Mouse (Mus musculus) liver, embryonic 12.5 days (tissue): ENCODE data around the gene Erbb3. TPM values are rescaled to one million over a fixed set of nuclear protein-coding genes. Genes with fewer than 3 reads are reported as not detected.
A peak's percentile ranks its signal among the peaks of the same experiment; 100 is the strongest.
"Not testable (repeated sequence)": the region's sequence is repeated elsewhere in the genome, so short reads cannot be mapped to it uniquely, and the experiment has no call there.

Experiments
- ATAC-seq: fragments of 200-750 bp; cut with Nextera tagmentation; 2 replicates; pipeline ENCODE4 v1.8.0; 2017; ENCODE audit warnings: moderate number of reproducible peaks, mild to moderate bottlenecking, moderate library complexity
- H3K27ac ChIP-seq: fragments of 300-500 bp; sonication (generic); 2 replicates; pipeline ENCODE4 v1.5.1; 2016; ENCODE audit warnings: mild to moderate bottlenecking
- H3K27me3 ChIP-seq: fragments of 300-500 bp; sonication (generic); replicated peaks from 2 replicates; pipeline ENCODE4 v1.6.1; 2016; ENCODE audit warnings: mild to moderate bottlenecking, moderate library complexity
- H3K36me3 ChIP-seq: fragments of 300-500 bp; sonication (generic); 2 replicates; pipeline ENCODE4 v1.6.1; 2016; ENCODE audit warnings: mild to moderate bottlenecking, moderate library complexity
- H3K4me1 ChIP-seq: fragments of 300-500 bp; sonication (generic); 2 replicates; pipeline ENCODE4 v1.6.1; 2016
- H3K4me2 ChIP-seq: fragments of 300-500 bp; sonication (generic); 2 replicates; pipeline ENCODE4 v1.6.1; 2016; ENCODE audit warnings: mild to moderate bottlenecking, moderate library complexity
- H3K4me3 ChIP-seq: fragments of 300-500 bp; sonication (generic); 2 replicates; pipeline ENCODE4 v1.5.1; 2016; ENCODE audit warnings: mild to moderate bottlenecking, moderate library complexity
- H3K9ac ChIP-seq: fragments of 300-500 bp; sonication (generic); 2 replicates; pipeline ENCODE4 v1.6.1; 2016; ENCODE audit warnings: mild to moderate bottlenecking, moderate library complexity
- H3K9me3 ChIP-seq: fragments of 300-500 bp; sonication (generic); replicated peaks from 2 replicates; pipeline ENCODE4 v1.6.1; 2016; ENCODE audit warnings: mild to moderate bottlenecking, moderate library complexity
- WGBS: fragments of 180-500 bp; shearing (Covaris S2); methylation state at CpG from one replicate; pipeline ENCODE4 v1.1.7; 2016; ENCODE audit not compliant: insufficient replicate concordance; 5-methylcytosine and 5-hydroxymethylcytosine counted together
- polyA plus RNA-seq: library from polyadenylated mRNA; unstranded; fragments of >200 nt; fragmentation: Nextera tagmentation; extraction: Ambion mirVana; gene quantifications from 2 replicates; pipeline ENCODE4 v1.2.1, GENCODE M21; 2016

Gene Erbb3
- polyA plus RNA-seq, 1 experiment from 2014 or later, result 1.8 TPM

DNA sequence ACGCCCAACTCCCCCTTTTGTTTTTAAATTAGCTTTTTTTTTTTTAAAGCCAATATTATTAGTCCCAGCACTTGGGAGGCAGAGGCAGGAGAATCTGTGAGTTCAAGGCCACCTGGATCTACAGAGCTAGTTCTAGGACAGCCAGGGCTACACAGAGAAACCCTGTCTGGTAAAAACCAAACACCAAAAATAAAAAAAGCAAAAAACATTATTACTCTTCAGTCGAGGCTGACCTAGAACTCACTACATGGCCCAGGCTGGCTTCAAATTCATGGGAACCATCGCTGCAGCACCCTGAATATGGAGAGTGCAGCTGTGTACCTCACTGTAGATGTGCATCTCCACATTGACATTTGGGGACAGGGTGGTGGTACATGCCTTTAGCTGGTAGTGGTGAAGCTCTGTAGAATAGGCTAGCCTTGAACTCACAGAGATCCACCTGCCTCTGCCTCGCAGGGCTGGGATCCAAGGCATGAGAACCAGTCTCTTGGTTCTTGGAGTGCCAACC is 33.7 kb upstream of the Erbb3 start:
- H3K4me2 ChIP-seq, H3K27ac ChIP-seq, H3K27me3 ChIP-seq, H3K9me3 ChIP-seq, H3K4me3 ChIP-seq, ATAC-seq, H3K9ac ChIP-seq: not testable (repeated sequence)
- WGBS, result 70% methylated on average over 4 of the region's 4 CpGs
- Histone ChIP-seq H3K4me1 (peaks cover 32% of the 10 kb centered on the region), H3K36me3 (peaks cover 32% of the 10 kb centered on the region)

DNA sequence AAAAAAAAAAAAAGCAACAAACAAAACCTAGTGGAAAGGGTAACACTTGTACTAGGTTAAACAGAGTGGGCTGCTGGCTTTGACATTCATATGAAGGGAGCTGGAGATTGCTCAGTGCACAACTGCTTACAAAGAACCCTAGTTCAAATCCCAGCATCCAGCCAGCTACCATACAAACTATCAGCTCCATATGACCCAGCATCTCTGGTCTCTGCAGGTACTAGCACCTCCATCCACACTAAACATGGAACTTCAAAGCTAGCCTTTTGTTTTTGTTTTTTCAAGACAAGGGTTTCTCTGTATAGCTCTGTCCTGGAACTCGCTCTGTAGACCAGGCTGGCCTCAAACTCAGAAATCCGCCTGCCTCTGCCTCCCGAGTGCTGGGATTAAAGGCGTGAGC is 33.2 kb upstream of the Erbb3 start:
- peaks cover 32% of the 10 kb centered on the region for H3K36me3 ChIP-seq
- no peak overlapping the region for H3K9ac ChIP-seq
- H3K27ac ChIP-seq, result no peak overlapping the region
- no peaks in the 10 kb centered on the region for H3K9me3 ChIP-seq
- H3K27me3 ChIP-seq, result no peaks in the 10 kb centered on the region
- no peak for ATAC-seq
- no peak overlapping the region for H3K4me2 ChIP-seq
- H3K4me1 ChIP-seq, result peaks cover 27% of the 10 kb centered on the region
- WGBS, result 67% methylated on average over 4 of the region's 4 CpGs
- no peak overlapping the region for H3K4me3 ChIP-seq

DNA sequence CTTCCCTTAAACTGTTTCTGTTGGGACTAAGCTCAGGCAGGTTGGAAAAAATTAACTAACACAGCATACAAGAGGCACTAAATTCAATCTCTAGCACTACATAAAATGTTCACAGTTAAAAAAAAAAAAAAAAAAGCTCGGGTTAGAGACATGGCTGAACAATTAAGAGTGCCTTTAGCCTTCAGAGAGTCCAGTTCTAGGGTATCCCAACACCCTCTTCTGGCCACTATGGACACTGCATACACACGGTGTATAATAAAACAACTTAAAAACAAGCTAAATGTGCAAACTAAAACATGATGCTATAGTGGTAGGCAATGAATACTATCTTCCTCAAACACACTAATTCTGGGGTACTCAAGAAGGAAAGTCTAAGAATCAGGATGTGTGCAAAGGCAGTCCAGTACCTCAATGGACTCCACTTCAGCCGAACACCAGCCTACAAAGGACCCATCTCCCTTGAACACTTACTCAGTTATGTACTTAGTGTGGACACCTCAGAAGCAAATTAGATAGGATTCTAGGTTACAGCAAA is 32.6 kb upstream of the Erbb3 start:
- 59% methylated on average over 3 of the region's 3 CpGs for WGBS
- H3K4me1 ChIP-seq, result peaks cover 21% of the 10 kb centered on the region

DNA sequence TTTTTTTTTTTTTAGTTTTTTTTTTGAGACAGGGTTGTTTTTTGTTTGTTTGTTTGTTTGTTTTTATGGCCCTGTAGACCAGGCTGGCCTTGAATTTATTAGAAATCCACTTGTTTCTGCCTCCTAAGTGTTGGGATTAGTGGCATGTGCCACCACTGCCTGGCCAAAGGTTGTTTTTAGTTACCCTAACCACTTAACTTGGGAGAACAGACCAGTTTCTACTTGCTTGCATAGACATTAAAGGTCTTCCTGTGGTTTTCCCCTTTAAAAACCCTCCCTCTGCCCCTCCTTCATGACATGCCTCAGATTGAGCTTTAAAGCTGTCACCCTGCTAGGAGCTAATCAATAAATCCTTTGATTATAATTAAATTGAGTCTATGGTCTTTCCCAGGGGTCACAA is 30.8 kb upstream of the Erbb3 start:
- H3K9me3 ChIP-seq, result no peaks in the 10 kb centered on the region
- no peak for ATAC-seq
- no peak overlapping the region for H3K27ac ChIP-seq
- no peak overlapping the region for H3K4me3 ChIP-seq
- H3K4me2 ChIP-seq, result no peak overlapping the region
- H3K9ac ChIP-seq, result no peak overlapping the region
- peaks cover 16% of the 10 kb centered on the region for H3K4me1 ChIP-seq
- H3K27me3 ChIP-seq, result no peaks in the 10 kb centered on the region
- peaks cover 27% of the 10 kb centered on the region for H3K36me3 ChIP-seq

More for the DNA sequence above, 32.6 kb upstream of the Erbb3 start:
- no peak for ATAC-seq
- Histone ChIP-seq H3K27ac (no peak overlapping the region), H3K9ac (no peak overlapping the region), H3K4me3 (no peak overlapping the region), H3K36me3 (peaks cover 32% of the 10 kb centered on the region), H3K4me2 (no peak overlapping the region), H3K27me3 (no peaks in the 10 kb centered on the region), H3K9me3 (no peaks in the 10 kb centered on the region)

DNA sequence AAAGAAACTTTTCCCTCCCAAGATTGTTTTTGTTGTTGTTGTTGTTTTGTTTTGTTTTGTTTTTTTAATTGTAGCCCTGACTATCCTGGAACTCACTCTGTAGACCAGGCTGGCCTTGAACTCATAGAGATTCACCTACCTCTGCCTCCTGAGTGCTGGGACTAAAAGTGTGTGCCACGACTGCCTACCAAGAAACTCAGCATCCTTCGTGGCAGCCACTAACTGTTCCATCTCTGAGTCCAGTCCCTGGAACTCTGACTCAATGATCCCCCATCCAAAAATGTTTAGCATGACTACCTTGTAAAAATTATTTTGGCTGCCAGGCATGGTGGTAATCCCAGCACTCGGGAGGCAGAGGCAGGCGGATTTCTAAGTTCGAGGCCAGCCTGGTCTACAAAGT is 29.7 kb upstream of the Erbb3 start:
- H3K4me1 ChIP-seq, H3K9me3 ChIP-seq, H3K4me2 ChIP-seq, H3K27me3 ChIP-seq, H3K4me3 ChIP-seq, H3K9ac ChIP-seq, H3K27ac ChIP-seq, ATAC-seq: not testable (repeated sequence)
- peaks cover 16% of the 10 kb centered on the region for H3K36me3 ChIP-seq
- 78% methylated on average over 5 of the region's 5 CpGs for WGBS

DNA sequence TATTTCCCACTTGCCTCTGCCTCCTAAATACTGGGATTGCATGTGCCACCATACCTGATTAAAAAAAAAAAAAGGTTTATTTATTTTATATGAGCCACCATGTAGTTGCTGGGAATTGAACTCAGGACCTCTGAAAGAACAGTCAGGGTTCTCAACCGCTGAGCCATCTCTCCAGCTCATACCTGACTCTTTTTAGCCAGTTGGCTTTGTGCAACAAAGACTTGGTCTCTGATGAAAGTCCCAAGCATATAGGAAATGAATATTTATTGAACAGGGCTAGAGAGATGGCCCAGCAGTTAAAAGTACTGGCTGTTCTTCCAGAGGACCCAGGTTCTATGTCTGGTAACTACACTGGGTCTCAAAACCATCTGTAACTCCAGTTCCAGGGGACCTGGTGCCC is 29.1 kb upstream of the Erbb3 start:
- Histone ChIP-seq H3K4me2 (no peak overlapping the region), H3K36me3 (peaks cover 10% of the 10 kb centered on the region), H3K27me3 (peaks cover 4% of the 10 kb centered on the region; the same call in 1 of the 2 replicates), H3K4me3 (no peak overlapping the region), H3K9ac (no peak overlapping the region), H3K9me3 (no peaks in the 10 kb centered on the region), H3K27ac (no peak overlapping the region), H3K4me1 (peaks cover 4% of the 10 kb centered on the region; the same call in 1 of the 2 replicates)
- no peak for ATAC-seq
- 65% methylated on average over 1 of the region's 1 CpGs for WGBS

DNA sequence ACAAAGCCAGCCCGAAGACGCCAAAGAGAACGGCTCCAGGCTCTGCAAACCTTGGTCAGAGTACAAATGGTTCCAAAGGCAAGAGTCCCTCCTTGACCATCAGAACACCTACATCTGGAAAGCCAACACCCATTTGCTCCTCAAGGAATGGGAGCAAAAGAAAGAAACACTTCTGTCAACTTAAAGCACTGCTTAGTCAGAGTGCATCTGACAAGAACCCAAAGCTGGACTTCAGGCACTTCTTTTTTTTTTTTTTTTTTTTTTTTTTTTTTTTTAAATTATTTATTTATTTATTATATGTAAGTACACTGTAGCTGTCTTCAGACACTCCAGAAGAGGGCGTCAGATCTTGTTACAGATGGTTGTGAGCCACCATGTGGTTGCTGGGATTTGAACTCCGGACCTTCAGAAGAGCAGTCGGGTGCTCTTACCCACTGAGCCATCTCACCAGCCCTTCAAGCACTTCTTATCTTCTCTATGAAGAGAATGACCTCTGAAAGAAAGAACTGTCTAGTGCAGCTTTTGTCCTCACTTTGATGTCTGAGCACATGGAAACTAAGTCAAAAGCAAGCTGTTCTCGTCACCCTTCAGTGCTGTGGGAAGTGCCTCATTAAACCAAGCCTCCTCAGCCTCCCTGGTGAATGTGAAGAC is 26.5 kb upstream of the Erbb3 start:
- 65% methylated on average over 6 of the region's 7 CpGs for WGBS
- H3K4me3 ChIP-seq, H3K36me3 ChIP-seq, H3K9ac ChIP-seq, ATAC-seq, H3K27ac ChIP-seq, H3K27me3 ChIP-seq, H3K4me2 ChIP-seq, H3K9me3 ChIP-seq: not testable (repeated sequence)
- H3K4me1 ChIP-seq, result peaks cover 10% of the 10 kb centered on the region

DNA sequence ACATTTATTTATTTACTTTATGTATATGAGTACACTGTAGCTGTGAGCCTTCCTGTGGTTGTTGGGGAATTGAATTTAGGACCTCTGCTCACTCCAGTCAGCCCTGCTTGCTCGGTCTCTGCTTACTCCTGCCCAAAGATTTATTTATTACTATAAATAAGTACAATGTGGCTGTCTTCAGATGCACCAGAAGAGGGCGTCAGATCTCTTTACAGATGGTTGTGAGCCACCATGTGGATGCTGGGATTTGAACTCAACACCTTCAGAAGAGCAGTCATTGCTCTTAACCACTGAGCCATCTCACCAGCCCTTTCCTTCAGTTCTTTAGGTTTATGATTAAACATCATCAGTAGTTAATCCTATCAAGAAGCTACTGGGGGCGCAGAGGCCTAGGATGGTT is 25.5 kb upstream of the Erbb3 start:
- no peak for ATAC-seq
- Histone ChIP-seq H3K9me3 (no peaks in the 10 kb centered on the region), H3K4me1 (peaks cover 10% of the 10 kb centered on the region), H3K27ac (no peak overlapping the region), H3K9ac (no peak overlapping the region), H3K36me3 (no peaks in the 10 kb centered on the region), H3K27me3 (peaks cover 4% of the 10 kb centered on the region; the same call in 1 of the 2 replicates), H3K4me3 (no peak overlapping the region), H3K4me2 (no peak overlapping the region)
- WGBS, result 53% methylated on average over 3 of the region's 3 CpGs

DNA sequence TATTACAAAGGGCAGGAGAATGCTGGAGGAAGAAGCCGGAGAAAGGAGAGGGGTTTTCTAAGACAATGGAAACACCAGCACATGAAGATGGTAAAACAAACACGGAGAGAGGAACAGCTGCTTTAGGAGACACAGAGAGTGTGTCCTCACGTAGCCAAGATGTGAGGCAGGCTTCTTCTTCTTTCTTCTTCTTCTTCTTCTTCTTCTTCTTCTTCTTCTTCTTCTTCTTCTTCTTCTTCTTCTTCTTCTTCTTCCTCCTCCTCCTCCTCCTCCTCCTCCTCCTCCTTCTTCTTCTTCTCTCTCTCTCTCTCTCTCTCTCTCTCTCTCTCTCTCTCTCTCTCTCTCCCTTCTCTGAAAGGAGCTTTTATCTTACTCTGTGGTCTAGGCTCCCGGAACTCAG is 24.4 kb upstream of the Erbb3 start:
- H3K9ac ChIP-seq, H3K9me3 ChIP-seq, H3K4me2 ChIP-seq, H3K36me3 ChIP-seq, ATAC-seq, H3K4me3 ChIP-seq, H3K27me3 ChIP-seq, H3K27ac ChIP-seq: not testable (repeated sequence)
- H3K4me1 ChIP-seq, result peaks cover 10% of the 10 kb centered on the region
- WGBS, result 44% methylated on average over 4 of the region's 4 CpGs

DNA sequence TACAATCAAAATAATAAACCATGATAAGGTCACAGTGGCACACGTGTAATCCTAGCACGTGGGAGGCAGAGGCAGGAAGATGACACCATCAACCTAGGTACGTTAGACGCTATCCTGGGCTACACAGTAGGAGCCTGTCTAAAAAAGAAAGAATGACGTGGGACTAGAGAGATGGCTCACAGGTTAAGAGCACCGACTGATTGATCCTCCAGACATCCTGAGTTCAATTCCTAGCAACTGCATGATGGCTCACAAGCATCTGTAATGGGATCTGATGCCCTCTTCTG is 23.6 kb upstream of the Erbb3 start:
- no peaks in the 10 kb centered on the region for H3K9me3 ChIP-seq
- 30% methylated on average over 6 of the region's 6 CpGs for WGBS
- no peak overlapping the region for H3K27ac ChIP-seq
- peaks cover 4% of the 10 kb centered on the region; the same call in 1 of the 2 replicates for H3K27me3 ChIP-seq
- H3K9ac ChIP-seq, result no peak overlapping the region
- no peaks in the 10 kb centered on the region for H3K36me3 ChIP-seq
- peak; percentile 42 for ATAC-seq
- peak overlapping the region; percentile 49 for H3K4me2 ChIP-seq
- H3K4me3 ChIP-seq, result no peak overlapping the region
- H3K4me1 ChIP-seq, result peaks cover 10% of the 10 kb centered on the region

DNA sequence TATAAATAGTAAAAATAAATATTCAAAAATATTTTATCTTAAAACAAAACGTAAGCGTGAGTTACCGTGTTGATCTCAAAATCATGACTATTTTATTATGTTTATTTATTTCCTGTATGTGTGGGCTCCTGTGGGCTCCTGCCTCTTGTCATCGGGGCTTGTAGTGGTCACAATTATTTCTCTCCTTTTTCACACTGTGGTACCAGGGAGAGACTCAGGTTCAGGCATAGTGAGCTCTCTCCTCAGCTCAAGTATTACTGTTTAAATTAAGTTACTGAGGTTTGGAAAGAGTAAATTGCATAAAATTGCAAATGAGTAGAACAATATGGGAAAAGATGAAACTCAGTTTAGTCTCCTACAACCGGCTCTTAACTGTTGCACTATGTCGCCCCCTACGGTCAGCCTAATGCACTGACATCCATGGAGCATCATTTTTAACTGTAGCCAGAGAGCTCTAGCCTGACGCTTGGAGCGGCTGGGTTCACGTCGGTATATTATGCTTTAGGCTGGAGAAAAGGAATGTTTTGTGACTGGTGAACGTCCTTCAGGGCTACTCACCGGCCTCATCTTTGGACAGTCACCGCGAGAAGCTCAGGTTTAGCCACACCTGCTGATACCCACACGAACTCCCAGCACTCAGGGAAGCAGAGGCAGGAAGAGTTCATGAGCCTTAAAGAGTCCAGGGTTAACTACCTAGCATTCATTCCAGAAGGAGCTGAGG is 23.1 kb upstream of the Erbb3 start:
- Histone ChIP-seq H3K4me1 (peaks cover 10% of the 10 kb centered on the region), H3K4me2 (peak overlapping the region; percentile 49), H3K27me3 (peaks cover 4% of the 10 kb centered on the region; the same call in 1 of the 2 replicates), H3K4me3 (no peak overlapping the region), H3K27ac (no peak overlapping the region), H3K9me3 (no peaks in the 10 kb centered on the region), H3K9ac (no peak overlapping the region), H3K36me3 (no peaks in the 10 kb centered on the region)
- peak; percentile 57 for ATAC-seq
- 12% methylated on average over 16 of the region's 16 CpGs for WGBS

DNA sequence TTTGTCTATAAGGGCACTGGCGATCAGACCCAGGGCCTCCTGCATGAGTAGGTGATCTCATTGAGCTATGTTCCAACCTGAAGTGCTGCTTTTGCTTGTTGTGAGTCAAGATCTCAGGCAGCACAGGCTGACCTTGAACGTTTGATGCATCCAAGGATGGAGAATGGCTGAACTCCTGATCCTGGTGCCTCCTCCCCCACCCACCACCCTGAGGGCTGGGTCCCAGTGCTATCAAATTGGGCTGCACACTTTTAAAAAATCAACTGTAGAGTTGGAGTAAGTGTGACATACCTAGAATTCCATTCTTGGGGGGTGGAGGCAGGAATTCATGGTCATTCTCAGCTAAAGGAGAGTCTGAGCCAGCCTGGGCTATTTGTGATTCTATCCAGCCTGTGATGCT is 17.0 kb upstream of the Erbb3 start:
- no peak overlapping the region for H3K4me3 ChIP-seq
- 44% methylated on average over 2 of the region's 2 CpGs for WGBS
- H3K9ac ChIP-seq, result no peak overlapping the region
- H3K4me1 ChIP-seq, result peaks cover 8% of the 10 kb centered on the region
- ATAC-seq, result no peak
- no peaks in the 10 kb centered on the region for H3K9me3 ChIP-seq
- H3K27me3 ChIP-seq, result no peaks in the 10 kb centered on the region
- no peaks in the 10 kb centered on the region for H3K36me3 ChIP-seq
- no peak overlapping the region for H3K4me2 ChIP-seq
- H3K27ac ChIP-seq, result no peak overlapping the region
